Mouse (Mus musculus): Measurements from ENCODE around the gene Csnk2a1.

DNA sequence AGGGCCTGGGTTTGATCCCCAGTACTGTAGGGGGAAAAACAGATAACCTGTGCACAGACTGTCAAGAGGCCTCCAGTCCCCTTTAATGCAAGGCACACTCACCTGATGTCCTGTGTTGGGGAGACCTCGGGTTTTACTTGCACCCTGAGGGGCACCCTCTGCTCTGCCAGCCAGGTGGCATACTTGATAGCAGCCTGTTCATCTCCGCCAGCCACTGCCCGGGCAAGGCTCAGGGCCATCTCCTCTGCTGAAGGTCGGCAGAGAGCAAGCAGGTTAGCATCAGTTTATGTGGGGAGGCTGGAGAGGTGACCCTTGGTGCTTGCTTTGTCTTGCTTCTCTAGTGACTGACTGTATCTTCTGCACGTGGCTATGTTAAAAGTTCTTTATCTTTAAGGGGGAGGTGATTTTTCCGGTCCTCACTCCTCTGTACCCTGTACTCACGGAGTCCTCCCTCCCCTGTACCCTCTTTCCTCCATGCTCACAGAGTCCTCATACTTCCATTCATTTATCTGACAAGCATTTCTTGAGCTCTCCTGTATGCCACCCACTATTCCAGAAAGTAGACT lies 104.3 kb downstream of the Csnk2a1 start:
- no peak for TF ChIP-seq CTCF (IDR thresholded peaks at IDR 0.05; ENCODE audit: low read depth, low read length)
- TF ChIP-seq GATA1 (IDR thresholded peaks at IDR 0.05; ENCODE audit: borderline replicate concordance, low read length), result no peak
